Mouse (Mus musculus) lung, postnatal 0 days (tissue): ENCODE data around the gene Tm9sf4.

Source experiments
- CTCF ChIP-seq: IDR thresholded peaks from 2 replicates; pipeline ENCODE4 v1.5.1; 2016; ENCODE audit warnings: antibody characterized with exemption, mild to moderate bottlenecking
- EP300 ChIP-seq: IDR thresholded peaks from 2 replicates; pipeline ENCODE4 v1.6.1; 2016; ENCODE audit warnings: antibody characterized with exemption, mild to moderate bottlenecking, control low read depth

DNA sequence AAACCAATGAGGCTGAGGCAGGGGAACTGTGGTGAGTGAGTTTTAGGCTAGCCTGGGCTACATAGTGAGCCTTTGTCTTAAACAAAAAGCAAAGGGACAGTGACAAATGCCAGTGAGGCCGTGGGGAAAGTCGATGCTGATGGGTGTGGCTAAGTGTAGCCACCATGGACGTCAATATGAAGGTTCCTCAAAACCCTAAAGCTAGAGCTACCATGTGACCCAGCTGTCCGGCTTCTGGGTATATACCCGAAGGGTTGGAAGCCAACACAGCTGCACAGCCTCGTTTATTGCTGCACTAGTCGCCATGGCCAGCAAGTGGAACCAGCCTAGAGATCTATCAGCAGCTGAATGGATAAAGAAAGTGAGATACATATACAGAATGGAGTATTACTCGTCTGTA is 41.0 kb upstream of the Tm9sf4 start:
- TF ChIP-seq CTCF: no peak
- no peak for TF ChIP-seq EP300
